In genomic region chr16:75752876-75753275, GRCm38 (mm10) we compare ENCODE assay signal across 29 mouse cellular contexts. TPM values are rescaled to one million over a fixed set of nuclear protein-coding genes. Genes with fewer than 3 reads are reported as not detected.
DNase-seq lines count a peak whose midpoint lies in the region; ATAC-seq and TF ChIP-seq lines count a peak whose summit lies in the region.
"Had no signal": no experiment of that assay in that cellular context is flagged by ENCODE, and none has a peak within 500 bp of the region (broad histone marks: within the 10 kb centered on the region; RNA-seq: fewer than 3 reads in every experiment).

No protein-coding gene starts in this region.

- H3K36me3 ChIP-seq in C2C12 (ENCODE audit: control insufficient read depth, insufficient read depth): peaks cover 38% of the 10 kb centered on the region
- peaks cover 17% of the 10 kb centered on the region for H3K36me3 ChIP-seq in heart, embryonic 10.5 days
- H3K36me3 ChIP-seq in hindbrain, embryonic 13.5 days: peaks cover 30% of the 10 kb centered on the region

- no peak overlapping the region for H3K4me2 ChIP-seq in hindbrain, embryonic 13.5 days
- H3K4me2 ChIP-seq: embryonic facial prominence, embryonic 12.5 days; heart, embryonic 13.5 days; hindbrain, embryonic 12.5 days; liver, embryonic 15.5 days had no signal

- H3K79me3 ChIP-seq in C2C12 (ENCODE audit: low read depth): no peaks in the 10 kb centered on the region

- H3K27me3 ChIP-seq in C2C12 (ENCODE audit: control insufficient read depth, insufficient read depth, insufficient read length): no peaks in the 10 kb centered on the region
- H3K27me3 ChIP-seq in heart, embryonic 10.5 days (ENCODE audit: insufficient read depth, poor library complexity, severe bottlenecking): no peaks in the 10 kb centered on the region
- no peaks in the 10 kb centered on the region for H3K27me3 ChIP-seq in hindbrain, embryonic 13.5 days
- H3K27me3 ChIP-seq: embryonic facial prominence, embryonic 12.5 days; heart, embryonic 13.5 days; hindbrain, embryonic 12.5 days; liver, embryonic 15.5 days had no signal

- TF ChIP-seq CTCF in C2C12 (IDR thresholded peaks at IDR 0.05; ENCODE audit: control insufficient read depth, insufficient read depth, insufficient read length): no peak

- 73% methylated on average over 1 of the region's 1 CpGs for WGBS in heart, embryonic 10.5 days
- 83% methylated on average over 1 of the region's 1 CpGs for WGBS in hindbrain, embryonic 13.5 days

- DNase-seq in adrenal gland, adult 2 months: peak; percentile 55
- DNase-seq in adrenal gland, postnatal 25 days: no peak
- DNase-seq in Muller cell, postnatal 12 days (ENCODE audit: inconsistent ontology term): peak; percentile 82
- peak; percentile 17 for DNase-seq in c-Kit-positive CD71-positive TER-119-positive erythroid progenitor cells, embryonic 14.5 days (ENCODE audit: low spot score)
- no peak for DNase-seq in heart, embryonic 10.5 days (ENCODE audit: low spot score)
- DNase-seq in layer of hippocampus, postnatal 14 days (ENCODE audit: low spot score in 2 of 2): no peak
- DNase-seq: B cell, adult 2 months; cerebellum, adult 11-12 months; cerebellum, postnatal 10 days; gastrocnemius, postnatal 14 days; heart, adult 18-20 months; heart, postnatal 14 days; kidney, adult 11 months; kidney, postnatal 4 days; layer of hippocampus, adult 9-11 months; lung, postnatal 4 days; midbrain, embryonic 14.5 days; retina, postnatal 1 day; right cerebral cortex, postnatal 25 days; spleen, adult 18-20 months had no signal

- no peak for ATAC-seq in hindbrain, embryonic 13.5 days (ENCODE audit: low FRiP score)
- ATAC-seq: forebrain, embryonic 14.5 days had no signal

- H3K27ac ChIP-seq in heart, embryonic 10.5 days: no peak overlapping the region
- no peak overlapping the region for H3K27ac ChIP-seq in hindbrain, embryonic 13.5 days
- H3K27ac ChIP-seq: embryonic facial prominence, embryonic 12.5 days; heart, embryonic 13.5 days; hindbrain, embryonic 12.5 days; left cerebral cortex, adult 2 months; liver, embryonic 15.5 days had no signal

- H3ac ChIP-seq in C2C12 (ENCODE audit: control insufficient read depth, insufficient read length, low read depth): no peak overlapping the region

- no peak overlapping the region for H3K9ac ChIP-seq in hindbrain, embryonic 13.5 days
- H3K9ac ChIP-seq: embryonic facial prominence, embryonic 12.5 days; heart, embryonic 13.5 days; hindbrain, embryonic 12.5 days; liver, embryonic 15.5 days had no signal

- H3K9me3 ChIP-seq in heart, embryonic 10.5 days: no peaks in the 10 kb centered on the region
- no peaks in the 10 kb centered on the region for H3K9me3 ChIP-seq in hindbrain, embryonic 13.5 days
- H3K9me3 ChIP-seq: embryonic facial prominence, embryonic 12.5 days; heart, embryonic 13.5 days; hindbrain, embryonic 12.5 days; liver, embryonic 15.5 days had no signal

- H3K79me2 ChIP-seq in C2C12 (ENCODE audit: control insufficient read depth, insufficient read depth): no peaks in the 10 kb centered on the region

- no peak overlapping the region for H3K4me3 ChIP-seq in C2C12 (ENCODE audit: insufficient read depth, poor library complexity, severe bottlenecking)
- H3K4me3 ChIP-seq in heart, embryonic 10.5 days: no peak overlapping the region
- no peak overlapping the region for H3K4me3 ChIP-seq in hindbrain, embryonic 13.5 days
- H3K4me3 ChIP-seq: embryonic facial prominence, embryonic 12.5 days; erythroblast, embryonic 14.5 days; heart, embryonic 13.5 days; hindbrain, embryonic 12.5 days; left cerebral cortex, adult 2 months; liver, embryonic 15.5 days had no signal

- no peaks in the 10 kb centered on the region for H3K4me1 ChIP-seq in heart, embryonic 10.5 days
- no peaks in the 10 kb centered on the region for H3K4me1 ChIP-seq in hindbrain, embryonic 13.5 days (replicated peaks)
- H3K4me1 ChIP-seq: embryonic facial prominence, embryonic 12.5 days; heart, embryonic 13.5 days; hindbrain, embryonic 12.5 days; liver, embryonic 15.5 days had no signal

TF ChIP-seq in C2C12, 6 proteins besides CTCF, POLR2A, EP300 and RAD21:
- TF ChIP-seq MYOG (IDR thresholded peaks at IDR 0.05; ENCODE audit: control insufficient read depth, extremely low read depth, insufficient read length) (no peak), FOSL1 (IDR thresholded peaks at IDR 0.05; ENCODE audit: insufficient read depth, low read length, poor library complexity, severe bottlenecking) (peak; percentile 92)

RNA-seq across cellular contexts. Expression of gene Hspa13, which starts 14.0 kb away (rescaled TPM):
- total RNA-seq in adrenal gland, adult 2 months (2021): 10 to 100 TPM; 39.2 to 48.9 TPM
- polyA plus RNA-seq in adrenal gland, adult 2 months (2012; rRNA removed): 1.2 and 1.3 TPM in 2 replicates
- total RNA-seq in adrenal gland, postnatal 25 days (2021): 35.5 and 43.2 TPM in 2 replicates
- 8.4 TPM for polyA plus RNA-seq in C2C12 (2012; fragmentation: generic; extraction: Trizol)
- polyA plus RNA-seq in heart, embryonic 10.5 days (2016; fragmentation: Nextera tagmentation; extraction: Ambion mirVana): 21.5 and 23.4 TPM in 2 replicates
- 10 to 100 TPM; 34.8 to 37.3 TPM for total RNA-seq in layer of hippocampus, postnatal 14 days (2021)
- polyA plus RNA-seq in hindbrain, embryonic 13.5 days (2015; fragmentation: Nextera tagmentation; extraction: Ambion mirVana): 40.1 and 40.6 TPM in 2 replicates

Comparison
In these comparisons a context has a peak if more than half of its experiments do, and no peak if none do; other contexts are left out.
1. DNase-seq: peak in adrenal gland, adult 2 months (single experiment), Muller cell, postnatal 12 days (single experiment) and c-Kit-positive CD71-positive TER-119-positive erythroid progenitor cells, embryonic 14.5 days (single experiment); none in adrenal gland, postnatal 25 days (single experiment), heart, embryonic 10.5 days (single experiment) and layer of hippocampus, postnatal 14 days (0 of 2).